Mouse (Mus musculus) myocyte (in vitro differentiated cells): ENCODE data around the gene Epb41l3.

Experiments
- E2F4 ChIP-seq: IDR thresholded peaks from one replicate; pipeline ENCODE4 v1.6.1; 2011; ENCODE audit warnings: mild to moderate bottlenecking, control low read depth, moderate library complexity; ENCODE audit not compliant: insufficient read depth
- MAX ChIP-seq: IDR thresholded peaks from one replicate; pipeline ENCODE4 v1.6.1; 2011; ENCODE audit warnings: low read depth, mild to moderate bottlenecking, control low read depth
- MYOD1 ChIP-seq, 3 experiments: IDR thresholded peaks; one replicate each; pipeline ENCODE4 v1.6.1; 2011; ENCODE audit warnings: control low read depth in 2 of 3, low read depth in 2 of 3, mild to moderate bottlenecking in 2 of 3, moderate library complexity in 1 of 3; ENCODE audit not compliant: insufficient read length in 2 of 3, control insufficient read depth in 1 of 3
- MYOG ChIP-seq, 3 experiments: IDR thresholded peaks; one replicate each; pipeline ENCODE4 v1.6.1; 2011; ENCODE audit warnings: control low read depth in 2 of 3, low read depth in 2 of 3, mild to moderate bottlenecking in 2 of 3; ENCODE audit not compliant: insufficient read length in 2 of 3, control insufficient read depth in 1 of 3, insufficient read depth in 1 of 3
- POLR2A ChIP-seq: IDR thresholded peaks from one replicate; pipeline ENCODE4 v1.6.1; 2011; ENCODE audit warnings: low read depth, mild to moderate bottlenecking, control low read depth, moderate library complexity; ENCODE audit not compliant: insufficient read length
- USF1 ChIP-seq: IDR thresholded peaks from one replicate; pipeline ENCODE4 v1.6.1; 2011; ENCODE audit warnings: low read depth, mild to moderate bottlenecking, control low read depth, moderate library complexity

DNA sequence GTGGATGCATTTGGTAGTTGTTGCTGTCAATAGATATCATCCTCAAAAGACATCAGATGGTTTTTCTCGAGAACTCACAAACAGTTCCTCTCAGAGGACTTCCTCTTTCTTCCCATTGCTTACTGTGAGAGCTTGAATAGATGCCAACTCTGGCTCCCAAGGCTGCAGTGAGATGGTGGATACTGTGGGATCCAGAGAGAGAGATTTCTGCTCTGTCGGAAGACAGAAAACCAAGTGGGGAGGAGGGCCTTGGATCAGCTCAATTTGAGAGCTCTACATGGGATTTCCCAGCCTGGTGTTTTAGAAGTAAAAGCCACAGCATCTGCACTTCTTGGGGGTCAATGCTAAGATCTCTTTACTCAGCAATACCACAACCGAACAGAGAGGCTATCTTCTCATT lies 26.7 kb upstream of the Epb41l3 start:
- no peak for TF ChIP-seq MYOD1 (IDR thresholded peaks at IDR 0.05; ENCODE audit: control insufficient read depth in 1 of 3, insufficient read length in 2 of 3, low read depth in 2 of 3)
- TF ChIP-seq USF1, result no peak
- TF ChIP-seq E2F4, result no peak
- TF ChIP-seq MYOG (IDR thresholded peaks at IDR 0.05; ENCODE audit: control insufficient read depth in 1 of 3, insufficient read depth in 1 of 3, insufficient read length in 2 of 3, low read depth in 2 of 3), result no peak
- no peak for TF ChIP-seq POLR2A
- no peak for TF ChIP-seq MAX
